Mouse (Mus musculus) CH12.LX (cell line): ENCODE data around the gene App.

Source experiments
- CTCF ChIP-seq, 2 experiments: IDR thresholded peaks in 1 of 2; conservative IDR thresholded peaks in 1 of 2; 2 replicates each; pipeline ENCODE4 v1.5.1; 2011 to 2012; ENCODE audit warnings: low read depth in 2 of 2, low read length in 2 of 2, improper control_type of control experiment in 1 of 2, inconsistent platforms in 1 of 2, mild to moderate bottlenecking in 1 of 2, moderate library complexity in 1 of 2
- E2F4 ChIP-seq: IDR thresholded peaks from 2 replicates; pipeline ENCODE4 v1.6.1; 2011; ENCODE audit warnings: low read depth, low read length, improper control_type of control experiment; ENCODE audit not compliant: insufficient replicate concordance
- MAFK ChIP-seq: IDR thresholded peaks from 2 replicates; pipeline ENCODE4 v1.6.1; 2011; ENCODE audit warnings: low read length, improper control_type of control experiment; ENCODE audit not compliant: insufficient replicate concordance
- MAX ChIP-seq: IDR thresholded peaks from 2 replicates; pipeline ENCODE4 v1.6.1; 2011; ENCODE audit warnings: low read length, improper control_type of control experiment
- POLR2A ChIP-seq: IDR thresholded peaks from 2 replicates; pipeline ENCODE4 v1.6.1; 2011; ENCODE audit warnings: low read depth, mild to moderate bottlenecking, improper control_type of control experiment, low read length
- TCF12 ChIP-seq: IDR thresholded peaks from 2 replicates; pipeline ENCODE4 v1.6.1; 2014; ENCODE audit warnings: low read depth, mild to moderate bottlenecking, inconsistent platforms, low read length, improper control_type of control experiment

DNA sequence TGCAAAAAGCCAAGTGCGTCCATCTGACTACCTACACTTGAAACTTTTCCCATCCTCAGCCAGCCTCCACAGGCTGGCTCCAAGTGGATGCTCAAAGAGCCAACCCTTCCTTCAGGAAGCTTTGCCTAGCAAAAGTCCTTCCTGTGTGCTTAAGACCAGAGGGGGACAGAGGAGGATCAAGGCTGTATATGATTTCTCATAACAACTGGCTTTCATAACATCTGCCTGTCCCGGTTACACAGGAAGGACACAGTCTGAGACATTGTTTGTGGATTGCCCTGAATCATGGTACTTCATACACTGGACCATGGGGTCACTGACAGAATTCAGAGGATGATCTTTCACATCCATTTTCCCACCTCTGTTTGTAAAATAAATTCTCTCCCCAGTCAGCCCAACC, 61.3 kb downstream of the App start:
- TF ChIP-seq E2F4 = no peak
- no peak for TF ChIP-seq TCF12
- TF ChIP-seq CTCF (conservative IDR thresholded peaks at IDR 0.05 in 1 of 2, IDR thresholded peaks at IDR 0.05 in 1 of 2; ENCODE audit: low read depth in 2 of 2, low read length in 2 of 2) = no peak
- TF ChIP-seq POLR2A = no peak
- TF ChIP-seq MAX = no peak
- no peak for TF ChIP-seq MAFK
